Mouse (Mus musculus): Measurements from ENCODE around the gene Alox5.

- TF ChIP-seq POLR2A (IDR thresholded peaks at IDR 0.05; ENCODE audit: insufficient read depth, low read depth, low read length): no peak
- TF ChIP-seq CTCF (IDR thresholded peaks at IDR 0.05): no peak
- no peak for TF ChIP-seq EP300 (IDR thresholded peaks at IDR 0.05; ENCODE audit: insufficient read depth, low read depth, low read length)
These were observed 45.8 kb downstream of the Alox5 start for GRCm38 (mm10) chr6:116415126-116415676.
